Mouse (Mus musculus) mature B cell (primary cell): Measurements from ENCODE around the gene Tcf21.

Experiments
- in situ Hi-C: fragments of 300-500 bp; cut with MboI; formaldehyde crosslinking; loops from 2 replicates; pipeline ENCODE4 v1.14.3; 2019

The Tcf21 gene

GRCm38 (mm10) chr10:22815461-22816236, 4.3 kb downstream of the Tcf21 start:
- in situ Hi-C loops: no loop called here

DNA sequence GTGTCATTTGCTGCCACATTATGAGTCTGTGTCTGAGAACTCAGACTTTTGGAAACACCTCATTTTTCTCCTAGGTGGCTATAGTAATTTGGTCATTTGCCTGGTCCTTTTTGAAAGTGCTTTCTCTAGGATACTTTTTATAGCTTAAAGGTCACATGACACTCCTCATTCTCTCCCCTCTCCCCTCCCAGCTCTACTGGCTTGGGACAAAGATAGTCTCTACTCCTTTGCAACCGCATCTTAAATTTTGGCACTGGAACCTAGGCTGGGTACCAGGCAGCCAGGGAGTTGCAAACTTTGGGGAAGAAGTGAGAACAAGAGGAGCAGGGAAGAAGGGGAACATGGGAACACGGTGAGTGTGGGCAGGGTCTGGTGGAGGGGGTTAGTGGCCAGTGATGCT, 5.2 kb downstream of the Tcf21 start:
- in situ Hi-C loops: no loop called here

DNA sequence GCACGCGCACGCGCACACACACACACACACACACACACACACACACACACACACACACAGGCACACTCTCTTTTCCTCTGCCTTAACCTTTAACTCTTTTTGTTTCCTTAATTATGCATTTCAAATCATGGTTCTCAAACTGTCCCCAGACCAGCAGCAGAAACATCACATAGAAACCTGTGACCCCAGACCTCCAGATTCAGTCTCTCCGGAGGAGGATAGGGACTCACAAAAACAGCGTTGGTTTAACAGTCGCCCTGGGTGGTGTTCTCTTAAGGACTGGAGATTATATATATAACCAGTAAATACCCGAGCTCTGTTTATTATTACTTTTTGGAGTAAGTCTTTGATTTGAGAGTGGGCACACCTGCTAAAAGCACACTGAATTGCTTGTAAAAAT, 5.7 kb downstream of the Tcf21 start:
- in situ Hi-C loops: no loop called here

DNA sequence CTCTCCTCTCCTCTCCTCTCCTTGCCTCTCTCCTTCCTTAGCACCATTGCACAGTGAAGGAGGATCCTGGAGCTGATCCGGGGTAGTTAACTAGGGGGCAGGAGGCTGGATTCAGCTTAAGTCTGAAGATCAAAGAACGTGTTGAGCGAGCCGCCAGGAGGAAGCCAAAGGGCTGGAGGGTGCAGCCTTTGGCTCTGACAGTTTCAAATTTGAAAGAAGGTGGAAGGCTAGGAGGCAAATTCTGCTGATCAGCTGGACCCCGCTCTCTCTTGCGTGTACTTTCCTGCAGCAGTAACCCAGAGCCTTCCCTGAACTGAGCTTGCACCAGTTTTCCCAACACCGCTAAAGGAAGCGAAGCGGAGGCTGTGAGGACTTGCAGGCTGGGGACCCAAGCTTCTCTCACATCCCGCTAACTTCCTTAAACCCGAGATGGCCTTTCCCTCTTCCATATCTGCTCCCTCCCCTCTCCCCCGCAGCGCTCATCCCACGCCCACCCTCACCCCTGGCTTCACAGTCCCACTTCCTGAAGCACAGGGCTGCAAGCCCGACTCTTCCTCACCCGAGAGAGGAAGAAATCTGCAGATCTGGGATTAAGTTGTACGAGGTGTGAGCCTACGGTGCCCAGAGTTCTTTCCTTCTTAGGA, 6.5 kb downstream of the Tcf21 start:
- in situ Hi-C loops: no loop called here

GRCm38 (mm10) chr10:22811921-22812320, 8.1 kb downstream of the Tcf21 start:
- in situ Hi-C loops: no loop called here

GRCm38 (mm10) chr10:22782684-22783083, 37.3 kb downstream of the Tcf21 start:
- in situ Hi-C loops: no loop called here

DNA sequence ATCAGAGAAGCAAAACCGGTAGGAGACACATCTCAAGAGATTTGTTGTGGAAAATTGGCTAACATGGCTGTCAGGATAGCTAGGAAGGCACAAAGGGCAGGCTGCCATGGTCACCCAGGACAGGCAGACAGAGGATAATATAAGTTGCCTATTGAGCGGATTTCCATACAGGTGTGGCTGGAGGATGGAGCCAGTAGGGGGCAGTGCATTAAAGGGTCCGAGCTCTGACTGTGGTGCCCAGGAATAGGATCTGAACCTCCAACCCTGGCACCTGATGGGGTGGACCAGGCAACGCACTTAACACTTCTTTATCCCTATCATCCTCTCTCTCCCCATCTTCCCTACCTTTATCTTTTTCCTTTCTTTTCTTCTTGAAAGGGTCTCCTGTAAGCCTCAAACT, 38.5 kb downstream of the Tcf21 start:
- in situ Hi-C loops: no loop called here

DNA sequence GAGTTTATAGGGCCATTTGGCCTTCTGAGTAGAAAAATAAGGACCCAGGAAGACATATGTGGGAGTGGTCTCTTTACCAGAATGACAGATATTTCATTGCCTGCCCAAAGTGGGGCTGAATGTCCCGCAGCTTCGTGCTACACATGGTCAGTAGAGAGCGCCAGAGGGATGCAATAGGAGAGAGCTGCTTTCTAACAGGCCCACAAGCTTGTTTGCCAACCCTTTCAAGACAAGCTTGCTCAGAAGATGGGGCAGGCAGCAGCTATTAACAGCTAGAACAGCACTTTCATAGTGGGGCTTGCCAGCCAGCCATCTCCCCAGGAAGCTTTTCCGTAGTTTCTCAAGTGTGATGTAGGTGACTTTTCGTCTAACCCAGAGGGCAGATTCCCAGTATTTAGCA, 42.0 kb downstream of the Tcf21 start:
- in situ Hi-C loops: no loop called here

GRCm38 (mm10) chr10:22776007-22776698, 43.8 kb downstream of the Tcf21 start:
- in situ Hi-C loops: no loop called here

GRCm38 (mm10) chr10:22775456-22775855, 44.5 kb downstream of the Tcf21 start:
- in situ Hi-C loops: no loop called here

- in situ Hi-C loops: no loop called here
Measured at GRCm38 (mm10) chr10:22774626-22775025, 45.3 kb downstream of the Tcf21 start.
